Mouse (Mus musculus) urinary bladder, postnatal 10 days (tissue): ENCODE results near the gene Ptbp3.

Experiments used
- DNase-seq: peaks from one replicate; pipeline ENCODE4 v3.0.0; 2022; ENCODE audit warnings: low spot score

Gene Ptbp3

GRCm38 (mm10) chr4:59435951-59436350, 113.2 kb downstream of the Ptbp3 start:
- no peak for DNase-seq

GRCm38 (mm10) chr4:59434039-59434438, 115.1 kb downstream of the Ptbp3 start:
- DNase-seq: no peak

- DNase-seq: no peak
Observed at GRCm38 (mm10) chr4:59429128-59429527, 120.0 kb downstream of the Ptbp3 start.

- DNase-seq: no peak
Observed at GRCm38 (mm10) chr4:59426429-59426828, 122.7 kb downstream of the Ptbp3 start.

- DNase-seq: no peak
Observed at GRCm38 (mm10) chr4:59422808-59423207, 126.4 kb downstream of the Ptbp3 start.

GRCm38 (mm10) chr4:59422025-59422783, 127.0 kb downstream of the Ptbp3 start:
- DNase-seq: no peak
